Mouse (Mus musculus) ovary, postnatal 10 days (tissue): ENCODE results near the gene Ntmt1.

Experiments
- DNase-seq: peaks from one replicate; pipeline ENCODE4 v3.0.0; 2022; ENCODE audit warnings: low spot score

Ntmt1 gene

GRCm38 (mm10) chr2:30823385-30824153, 15.9 kb downstream of the Ntmt1 start:
- no peak for DNase-seq

DNA sequence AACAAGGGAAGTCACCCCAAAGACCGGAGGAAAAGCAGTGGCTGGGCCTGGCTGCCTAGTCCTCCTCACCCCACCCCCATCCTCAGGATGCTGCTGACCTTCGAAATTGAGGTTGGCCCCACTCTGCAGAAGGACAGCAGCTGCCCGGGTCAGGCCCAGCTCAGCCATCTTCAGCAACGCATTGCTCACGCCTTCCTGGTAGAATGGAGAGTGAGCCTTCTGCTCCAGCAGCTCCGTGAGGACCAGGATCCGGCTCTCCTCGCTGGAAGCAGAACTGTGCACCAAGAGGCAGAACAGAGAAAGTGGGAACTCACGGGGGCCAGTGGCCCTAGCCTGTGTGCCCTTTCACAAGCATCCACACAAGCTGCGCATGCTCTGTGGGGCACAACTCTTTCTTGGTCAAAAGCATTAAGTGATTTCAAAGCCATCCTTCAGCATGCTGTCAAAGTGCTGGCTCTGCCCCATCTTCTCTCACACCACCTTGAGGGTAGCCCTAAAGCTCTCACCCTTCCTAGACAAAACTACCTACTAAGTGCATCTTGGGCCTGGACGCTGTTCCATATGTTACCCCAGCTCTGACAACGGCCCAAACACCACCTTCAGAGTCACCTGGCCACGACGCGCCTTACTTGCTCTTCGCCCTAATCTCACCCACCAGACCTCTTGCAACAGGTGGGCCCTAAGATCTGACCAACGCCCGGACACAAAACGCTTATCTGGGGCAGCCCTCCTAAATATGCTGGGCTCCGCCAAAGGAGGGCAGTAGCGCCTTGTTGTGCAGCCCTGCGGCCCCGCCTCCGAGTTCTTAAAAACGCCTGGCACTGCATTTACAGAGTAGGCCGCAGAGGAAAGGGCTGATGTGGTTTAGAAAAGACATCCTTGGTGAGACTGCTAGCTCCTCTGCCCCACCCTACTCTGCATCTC, 19.5 kb downstream of the Ntmt1 start:
- DNase-seq = no peak

- DNase-seq = peak; percentile 97
These were observed 20.3 kb downstream of the Ntmt1 start for GRCm38 (mm10) chr2:30827749-30828475.

GRCm38 (mm10) chr2:30829315-30829714, 21.7 kb downstream of the Ntmt1 start:
- DNase-seq = no peak

GRCm38 (mm10) chr2:30830283-30830795, 22.7 kb downstream of the Ntmt1 start, which contains the start of gene Asb6:
Asb6 (minus strand) TSS chr2:30830333.
- no peak for DNase-seq

DNA sequence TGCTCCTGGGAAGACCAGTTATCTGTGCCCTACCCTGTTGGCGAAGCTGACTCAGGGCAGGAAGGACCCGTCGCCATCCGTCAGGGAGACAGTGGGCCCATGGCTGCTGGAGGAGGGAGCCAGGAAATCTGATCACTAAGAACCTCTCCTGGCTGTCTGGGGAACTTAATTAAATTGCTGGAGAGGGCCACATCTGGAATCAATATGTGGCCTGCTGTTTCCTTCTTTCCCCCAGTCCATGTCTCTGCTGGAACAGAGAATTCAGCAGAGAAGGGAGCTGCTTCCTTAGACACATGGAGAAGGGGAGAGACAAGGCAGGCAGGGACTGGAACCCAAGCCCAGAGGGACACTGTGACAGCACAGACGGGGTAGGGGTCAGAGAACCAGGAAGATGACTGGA, 26.0 kb downstream of the Ntmt1 start:
- no peak for DNase-seq

GRCm38 (mm10) chr2:30834373-30835022, 26.9 kb downstream of the Ntmt1 start, which contains the start of gene Prrx2:
Prrx2 (plus strand) TSS chr2:30834972.
- no peak for DNase-seq

- no peak for DNase-seq
These were observed 28.8 kb downstream of the Ntmt1 start for GRCm38 (mm10) chr2:30836238-30836990.

GRCm38 (mm10) chr2:30842615-30843014, 35.0 kb downstream of the Ntmt1 start:
- DNase-seq = no peak

DNA sequence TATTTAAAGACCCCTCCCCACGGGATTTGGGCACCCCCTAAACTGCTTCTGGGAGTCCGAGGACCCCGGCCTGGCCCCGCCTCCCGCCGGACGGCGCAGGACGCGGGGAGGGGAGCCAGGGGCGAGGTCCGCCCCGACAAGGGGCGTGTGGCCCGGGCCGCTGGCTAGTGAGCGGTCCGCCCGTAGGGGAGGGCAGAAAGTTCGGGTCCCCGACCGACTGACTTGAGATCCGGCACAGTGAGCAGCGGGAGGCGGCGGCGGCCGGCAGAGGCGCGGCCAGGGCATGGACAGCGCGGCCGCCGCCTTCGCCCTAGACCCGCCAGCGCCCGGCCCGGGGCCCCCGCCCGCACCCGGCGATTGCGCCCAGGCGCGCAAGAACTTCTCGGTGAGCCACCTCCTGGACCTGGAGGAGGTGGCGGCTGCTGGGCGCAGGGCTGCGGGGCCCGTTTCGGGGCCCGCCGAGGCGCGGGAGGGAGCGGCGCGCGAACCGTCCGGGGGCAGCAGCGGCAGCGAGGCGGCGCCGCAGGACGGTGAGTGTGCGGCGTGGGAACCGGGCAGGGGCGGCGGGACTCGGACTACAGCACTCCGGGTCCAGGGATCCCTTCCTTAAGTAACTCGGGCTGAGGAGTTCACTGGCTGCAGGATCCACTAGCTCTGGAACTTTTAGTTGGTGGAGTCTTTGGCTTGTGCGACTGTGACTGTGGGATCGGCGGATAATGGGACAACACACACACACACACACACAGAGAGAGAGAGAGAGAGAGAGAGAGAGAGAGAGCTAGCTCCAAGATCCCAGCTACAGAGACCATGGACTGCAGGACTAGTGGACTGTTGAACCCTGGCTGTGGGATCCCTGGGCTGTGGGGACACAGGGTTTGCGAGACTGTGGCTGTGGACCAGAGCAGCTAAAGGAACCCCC, 37.8 kb downstream of the Ntmt1 start:
- no peak for DNase-seq

GRCm38 (mm10) chr2:30846236-30846635, 38.6 kb downstream of the Ntmt1 start:
- DNase-seq = no peak

DNA sequence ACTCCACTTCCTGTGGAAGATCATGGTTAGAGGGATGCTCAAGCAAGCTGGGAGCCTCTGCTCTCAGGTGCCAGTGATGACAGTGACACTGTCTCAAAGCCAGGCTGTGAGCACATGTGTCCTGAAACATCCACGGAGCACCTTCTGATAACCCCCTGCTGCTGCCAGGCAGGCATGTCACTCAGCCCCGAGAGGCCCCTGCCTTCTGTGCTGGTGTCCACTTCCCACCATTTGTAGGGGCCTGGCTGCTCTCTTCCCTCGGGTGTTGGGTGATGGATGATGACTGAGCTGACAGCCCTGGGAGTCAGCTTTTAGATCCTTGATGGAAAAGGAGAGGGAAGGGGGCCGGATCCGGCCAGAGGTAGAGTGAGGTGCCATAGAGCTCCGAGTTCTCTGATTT, 39.1 kb downstream of the Ntmt1 start:
- DNase-seq = no peak

DNA sequence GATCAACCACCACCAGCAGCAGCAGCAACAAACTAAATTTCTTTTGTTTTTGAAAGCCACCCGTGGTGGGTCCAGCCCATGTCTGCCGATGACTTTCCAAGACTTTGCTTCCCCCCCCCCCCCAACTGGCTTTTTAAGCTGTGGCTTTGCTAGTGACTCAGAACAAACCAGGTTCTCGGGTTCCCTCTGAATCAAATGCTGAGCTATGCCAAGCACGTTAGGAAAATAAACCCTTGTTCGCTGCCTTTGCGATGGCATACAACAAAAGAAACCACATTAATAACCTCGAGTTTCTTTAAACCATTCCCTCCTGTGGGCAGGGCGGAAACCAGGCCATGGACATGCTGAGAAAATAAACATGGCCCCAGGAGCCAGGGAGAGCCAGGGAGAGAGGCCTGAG, 40.6 kb downstream of the Ntmt1 start:
- DNase-seq = no peak

GRCm38 (mm10) chr2:30850581-30850980, 43.0 kb downstream of the Ntmt1 start:
- no peak for DNase-seq

GRCm38 (mm10) chr2:30852771-30853313, 45.2 kb downstream of the Ntmt1 start:
- DNase-seq = no peak

DNA sequence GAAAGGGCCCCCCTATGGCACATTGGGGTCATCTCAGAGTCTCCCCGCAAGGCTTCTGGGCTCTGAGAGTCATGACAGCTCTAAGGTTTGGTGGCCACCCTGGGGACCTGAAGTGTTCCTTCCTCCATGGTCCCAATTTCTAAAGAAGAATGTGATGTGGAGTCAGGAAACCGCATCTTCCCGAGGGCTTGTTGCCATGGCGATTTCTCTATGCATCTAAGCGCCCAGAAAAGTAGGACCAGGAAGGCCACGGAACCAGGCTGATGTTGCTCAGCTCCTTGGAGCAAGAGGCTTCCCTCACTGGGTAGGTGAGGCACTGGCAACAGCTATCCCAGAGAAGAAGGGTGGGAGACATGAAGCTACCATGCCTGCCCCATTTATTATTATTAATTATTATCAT, 49.5 kb downstream of the Ntmt1 start:
- DNase-seq = no peak

DNA sequence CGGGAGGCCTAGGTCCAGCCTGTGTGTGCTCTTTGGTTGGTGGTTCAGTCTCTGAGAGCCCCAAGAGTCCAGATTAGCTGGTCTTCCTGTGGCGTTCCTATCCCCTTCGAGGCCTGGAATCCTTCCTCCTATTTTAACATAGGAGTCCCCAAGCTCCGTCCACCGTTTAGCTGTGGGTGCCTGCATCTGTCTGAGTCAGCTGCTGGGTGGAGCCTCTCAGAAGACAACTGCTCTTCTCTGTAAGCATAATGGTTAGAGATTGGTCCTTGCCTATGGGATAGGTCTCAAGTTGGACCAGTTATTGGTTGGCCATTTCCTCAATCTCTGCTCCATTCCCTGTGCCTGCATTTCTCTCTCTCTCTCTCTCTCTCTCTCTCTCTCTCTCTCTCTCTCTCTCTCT, 52.2 kb downstream of the Ntmt1 start:
- DNase-seq = no peak

GRCm38 (mm10) chr2:30862081-30862480, 54.5 kb downstream of the Ntmt1 start:
- no peak for DNase-seq

DNA sequence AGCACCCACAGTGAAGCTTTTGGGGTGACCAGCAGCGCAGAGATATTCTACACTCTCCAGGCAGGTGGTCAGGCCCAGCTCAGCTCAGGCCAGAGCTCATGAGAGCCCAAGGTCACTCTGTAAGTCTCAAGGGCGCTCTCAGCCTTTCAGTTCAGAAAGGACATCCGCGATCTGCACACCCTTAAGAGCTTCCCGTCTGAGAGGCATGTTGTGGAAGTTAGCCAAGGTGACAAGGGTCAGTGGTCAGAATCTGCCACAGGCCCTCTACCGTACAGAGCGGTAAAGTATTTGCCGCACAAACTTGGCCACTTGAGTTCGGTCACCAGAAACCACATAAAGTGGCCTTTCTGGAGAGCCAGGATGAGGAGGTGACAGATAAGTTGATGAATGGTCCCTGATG, 55.9 kb downstream of the Ntmt1 start:
- DNase-seq = no peak
